Mouse (Mus musculus) B cell, adult 62 days (primary cell): ENCODE results near the gene Cyp4f16. TPM values are rescaled to one million over a fixed set of nuclear protein-coding genes. Genes with fewer than 3 reads are reported as not detected.

Experiments
- total RNA-seq: library from RNA; stranded (reverse); gene quantifications from 4 replicates; pipeline ENCODE4 v1.2.4, GENCODE M21; 2023

Cyp4f16 gene
- total RNA-seq = 0.92 to 6.7 TPM (median 1.3 TPM) in 4 replicates

DNA sequence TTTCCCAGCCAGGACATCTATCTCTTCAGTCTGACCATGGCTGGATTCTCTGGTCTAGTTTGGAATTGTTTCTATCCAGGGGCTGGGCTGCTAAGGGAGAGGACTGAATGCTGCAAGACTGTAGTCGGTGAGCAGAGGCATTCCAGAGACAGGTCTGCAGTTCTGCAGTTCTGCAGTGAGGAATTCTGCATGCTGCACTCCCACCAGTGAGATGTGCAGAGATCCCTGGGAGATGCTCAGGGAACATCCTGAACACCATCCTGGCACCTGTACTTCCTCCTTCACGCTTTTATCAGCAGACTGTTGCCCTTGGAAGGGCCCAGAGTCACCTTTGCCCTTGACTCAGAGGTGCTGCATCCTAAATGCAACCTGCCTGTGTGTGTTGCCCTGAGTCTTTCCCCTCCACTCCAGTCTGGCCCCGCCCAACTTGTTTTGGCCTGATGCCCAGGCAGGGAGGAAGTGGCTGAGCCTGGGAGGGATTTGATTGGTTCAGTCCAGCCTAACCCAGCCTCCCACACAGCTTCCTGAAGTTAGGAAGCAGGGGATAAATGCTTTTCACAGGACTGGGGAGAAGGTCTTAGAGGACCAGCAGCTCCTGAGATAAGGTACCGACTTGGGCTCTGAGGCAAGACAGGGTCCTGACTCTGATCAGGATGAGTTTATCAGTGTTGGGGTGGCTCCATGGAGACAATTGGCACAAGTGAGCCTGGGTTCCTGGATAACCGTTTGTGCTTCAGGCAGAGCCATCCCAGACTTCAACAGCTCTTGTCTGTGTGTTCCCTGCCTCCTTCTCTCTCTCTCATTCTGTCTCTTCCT lies at the start of gene Cyp4f16:
Gene Cyp4f16 (plus strand): TSS at position 508 of the 816 bp plus-strand sequence.

DNA sequence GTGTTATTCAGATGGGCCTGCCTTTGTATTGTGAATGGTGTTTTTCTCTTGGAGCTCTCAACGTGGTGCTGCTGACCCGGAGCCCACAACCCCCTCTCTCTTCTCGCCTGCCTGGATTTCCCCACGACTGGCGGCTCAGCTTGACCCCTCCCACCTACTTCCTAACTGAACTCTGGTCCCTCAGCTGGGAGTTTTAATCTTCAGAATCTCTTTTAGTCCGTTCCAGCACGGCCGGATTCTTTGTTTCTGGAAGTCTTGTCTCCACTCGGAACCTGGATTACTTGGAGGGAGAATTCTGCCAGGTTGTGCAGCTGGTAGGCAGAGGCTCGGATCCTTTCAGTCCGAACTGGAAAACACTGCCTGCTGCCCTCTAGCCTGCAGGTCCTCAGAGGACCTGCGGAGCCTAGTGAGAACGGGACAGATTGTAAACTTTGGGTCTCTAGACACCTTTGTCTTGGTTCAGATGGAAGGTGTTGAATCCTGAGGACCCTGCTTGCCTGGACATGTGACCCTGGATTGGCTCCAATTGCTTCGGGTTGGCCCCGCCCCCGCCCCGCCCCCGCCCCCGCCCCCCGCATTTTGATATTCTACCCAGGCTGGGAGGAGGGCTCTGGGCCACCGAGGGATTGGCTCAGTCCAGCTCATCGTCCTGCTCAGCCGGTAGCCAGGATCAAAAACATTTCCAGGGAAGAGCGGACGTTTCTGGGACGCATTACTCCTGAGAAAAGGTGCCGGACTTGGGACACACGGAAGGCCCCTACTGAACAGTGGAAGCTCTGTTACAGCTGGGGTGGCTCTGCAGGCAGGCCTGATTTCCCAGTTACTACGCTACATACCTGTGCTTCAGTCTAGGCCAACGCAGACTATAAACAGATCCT lies 30.3 kb upstream of the Cyp4f16 start, which contains the start of gene Cyp4f17:
Gene Cyp4f17 (plus strand): TSS at position 200 of the 878 bp plus-strand sequence.

Other genes with a start within 250 kb of the Cyp4f16 start
- 288 to 294 TPM (median 292 TPM) in 4 replicates for gene Akap8, start 215.3 kb upstream of the Cyp4f16 start, total RNA-seq
- 185 to 197 TPM (median 189 TPM) in 4 replicates for gene Akap8l, start 186.0 kb upstream of the Cyp4f16 start, total RNA-seq
- gene Wiz, start 147.1 kb upstream of the Cyp4f16 start, total RNA-seq = 40.7 to 43.8 TPM (median 41.4 TPM) in 4 replicates
- gene Rasal3, start 133.0 kb upstream of the Cyp4f16 start, total RNA-seq = 257 to 296 TPM (median 281 TPM) in 4 replicates
- gene Pglyrp2, start 112.4 kb upstream of the Cyp4f16 start, total RNA-seq = 32.7 to 37.3 TPM (median 34.1 TPM) in 4 replicates
- gene Cyp4f39, start 83.8 kb upstream of the Cyp4f16 start, total RNA-seq = 0.33 TPM in 1 of 4 replicates, not detected in the others
- gene Cyp4f17, start 30.5 kb upstream of the Cyp4f16 start, total RNA-seq = 0.33 to 0.83 TPM (median 0.41 TPM) in 4 replicates
- not detected in 4 replicates for gene Cyp4f37, start 84.8 kb downstream of the Cyp4f16 start, total RNA-seq
- not detected in 4 replicates for gene Cyp4f40, start 122.3 kb downstream of the Cyp4f16 start, total RNA-seq
- gene Cyp4f15, start 149.1 kb downstream of the Cyp4f16 start, total RNA-seq = not detected in 4 replicates